Mouse (Mus musculus): ENCODE measurements around the gene Uncx.
A peak's percentile ranks its signal among the peaks of the same experiment; 100 is the strongest.

DNA sequence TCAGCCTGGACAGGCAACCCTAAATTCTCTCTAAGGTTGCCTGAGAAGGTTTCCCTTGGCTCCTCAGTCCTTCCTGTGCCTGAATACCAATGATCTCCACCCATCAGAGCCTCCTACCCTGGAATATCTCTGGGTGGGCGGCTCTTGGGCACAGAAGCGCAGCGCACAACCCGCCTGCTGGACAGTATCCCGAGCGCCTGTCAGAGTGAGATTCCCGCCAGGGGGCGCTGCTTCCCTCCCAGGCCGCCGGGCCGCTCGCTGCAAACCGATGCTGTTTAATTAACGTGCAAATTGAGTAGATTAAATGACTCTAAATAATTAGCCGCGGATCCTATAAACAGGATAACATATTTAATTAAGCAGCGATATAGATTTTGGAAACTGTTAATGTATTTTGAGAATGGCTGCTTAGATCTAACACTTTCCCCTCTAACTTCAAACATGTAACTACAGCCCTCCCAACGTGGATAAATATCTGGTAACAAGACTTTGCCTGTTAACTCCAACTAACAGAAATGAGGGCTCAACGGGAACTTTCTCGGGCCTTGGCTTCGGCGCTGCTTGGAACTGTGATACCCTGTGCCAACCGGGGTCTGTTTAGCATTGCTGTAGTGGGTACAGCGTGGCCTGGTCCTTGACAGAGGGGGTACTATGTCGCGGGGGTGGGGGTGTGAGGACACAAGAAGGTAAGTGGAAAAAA, 6.9 kb upstream of the Uncx start:
- TF ChIP-seq CTCF (conservative IDR thresholded peaks at IDR 0.05 in 1 of 2, IDR thresholded peaks at IDR 0.05 in 1 of 2; ENCODE audit: low read depth in 2 of 2, low read length in 2 of 2), result peak in 1 of 2 experiments; percentile 89; a peak in 2 of 4 replicates
- no peak for TF ChIP-seq MYC (IDR thresholded peaks at IDR 0.05; ENCODE audit: low read depth, low read length)
- TF ChIP-seq POLR2A (IDR thresholded peaks at IDR 0.05; ENCODE audit: low read depth, low read length), result no peak
- no peak for TF ChIP-seq E2F4 (IDR thresholded peaks at IDR 0.05; ENCODE audit: insufficient replicate concordance, low read depth, low read length)
- no peak for TF ChIP-seq EP300 (IDR thresholded peaks at IDR 0.05; ENCODE audit: low read length)

All from CH12.LX (cell line).